Mouse (Mus musculus): ENCODE measurements around the gene Gm32742.

DNA sequence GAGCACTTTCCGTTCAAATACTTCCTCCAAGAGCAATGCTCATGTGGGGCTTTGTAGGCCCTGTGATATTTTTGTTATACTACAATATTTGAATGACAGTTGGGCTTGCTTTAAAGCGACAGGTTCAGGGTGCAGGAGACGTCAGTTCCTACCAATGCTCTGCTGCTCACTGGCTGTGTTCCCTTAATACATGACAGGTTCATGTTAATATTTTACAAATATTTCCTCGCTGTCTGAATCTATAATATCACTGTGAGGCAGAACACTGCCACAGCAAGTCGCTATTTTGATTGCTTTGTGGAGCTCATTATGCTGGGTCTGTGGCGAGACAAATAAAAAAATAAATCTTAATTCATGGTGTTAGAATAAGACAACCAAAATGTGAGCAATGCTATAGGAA, 45.9 kb upstream of the Gm32742 start:
- TF ChIP-seq GATA1 (IDR thresholded peaks at IDR 0.05; ENCODE audit: low read length) (no peak), TAL1 (IDR thresholded peaks at IDR 0.05; ENCODE audit: low read length) (no peak)

Data from erythroblast, embryonic 14.5 days (primary cell).